Mouse (Mus musculus): ENCODE results near the gene Syap1. TPM values are rescaled to one million over a fixed set of nuclear protein-coding genes. Genes with fewer than 3 reads are reported as not detected.
"Not testable (repeated sequence)": the region's sequence is repeated elsewhere in the genome, so short reads cannot be mapped to it uniquely, and the experiment has no call there.

The Syap1 gene
- polyA plus RNA-seq, 1 experiment from 2014 or later: 63.5 TPM

GRCm38 (mm10) chrX:162868294-162868965 lies 19.8 kb downstream of the Syap1 start:
- Histone ChIP-seq H3K27ac (no peak overlapping the region), H3K36me3 (ENCODE audit: inconsistent target) (0 out of 2 replicates have a peak, but pooled peaks cover under 1% of the 10 kb centered on the region), H3K4me3 (ENCODE audit: inconsistent target) (no peak overlapping the region), H3K79me2 (ENCODE audit: inconsistent target) (no peaks in the 10 kb centered on the region)
- WGBS (ENCODE audit: missing documents): 91% methylated on average over 3 of the region's 3 CpGs

GRCm38 (mm10) chrX:162848682-162849081 lies 39.6 kb downstream of the Syap1 start:
- 50% methylated on average over 1 of the region's 1 CpGs for WGBS (ENCODE audit: missing documents)
- H3K4me3 ChIP-seq (ENCODE audit: inconsistent target): no peak overlapping the region
- no peaks in the 10 kb centered on the region for H3K79me2 ChIP-seq (ENCODE audit: inconsistent target)
- H3K27ac ChIP-seq: no peak overlapping the region
- no peaks in the 10 kb centered on the region for H3K36me3 ChIP-seq (ENCODE audit: inconsistent target)

GRCm38 (mm10) chrX:162845531-162845930 lies 42.7 kb downstream of the Syap1 start:
- Histone ChIP-seq H3K79me2 (ENCODE audit: inconsistent target) (no peaks in the 10 kb centered on the region), H3K27ac (no peak overlapping the region), H3K4me3 (ENCODE audit: inconsistent target) (no peak overlapping the region), H3K36me3 (ENCODE audit: inconsistent target) (no peaks in the 10 kb centered on the region)
- WGBS (ENCODE audit: missing documents): no CpG with 5 or more reads among the region's 3 CpGs

- H3K79me2 ChIP-seq (ENCODE audit: inconsistent target): no peaks in the 10 kb centered on the region
- no peak overlapping the region for H3K27ac ChIP-seq
- 93% methylated on average over 7 of the region's 8 CpGs for WGBS (ENCODE audit: missing documents)
- no peaks in the 10 kb centered on the region for H3K36me3 ChIP-seq (ENCODE audit: inconsistent target)
- H3K4me3 ChIP-seq (ENCODE audit: inconsistent target): no peak overlapping the region
These were observed 43.7 kb downstream of the Syap1 start for GRCm38 (mm10) chrX:162844447-162845100.

- 88% methylated on average over 3 of the region's 3 CpGs for WGBS (ENCODE audit: missing documents)
- Histone ChIP-seq H3K27ac (no peak overlapping the region), H3K79me2 (ENCODE audit: inconsistent target) (no peaks in the 10 kb centered on the region; the same call in 1 of the 2 replicates), H3K4me3 (ENCODE audit: inconsistent target) (no peak overlapping the region), H3K36me3 (ENCODE audit: inconsistent target) (no peaks in the 10 kb centered on the region)
These were observed 56.1 kb downstream of the Syap1 start for GRCm38 (mm10) chrX:162832101-162832500.

GRCm38 (mm10) chrX:162831542-162831941 lies 56.7 kb downstream of the Syap1 start:
- no peaks in the 10 kb centered on the region for H3K36me3 ChIP-seq (ENCODE audit: inconsistent target)
- no peak overlapping the region for H3K27ac ChIP-seq
- 90% methylated on average over 1 of the region's 1 CpGs for WGBS (ENCODE audit: missing documents)
- peaks cover 5% of the 10 kb centered on the region; the same call in 1 of the 2 replicates for H3K79me2 ChIP-seq (ENCODE audit: inconsistent target)
- H3K4me3 ChIP-seq (ENCODE audit: inconsistent target): no peak overlapping the region

GRCm38 (mm10) chrX:162831036-162831435 lies 57.2 kb downstream of the Syap1 start:
- no peak overlapping the region for H3K27ac ChIP-seq
- no peaks in the 10 kb centered on the region for H3K36me3 ChIP-seq (ENCODE audit: inconsistent target)
- H3K79me2 ChIP-seq (ENCODE audit: inconsistent target): peaks cover 10% of the 10 kb centered on the region; the same call in 1 of the 2 replicates
- WGBS (ENCODE audit: missing documents): no CpG with 5 or more reads among the region's 1 CpGs
- H3K4me3 ChIP-seq (ENCODE audit: inconsistent target): no peak overlapping the region

- not testable (repeated sequence) for H3K27ac ChIP-seq; H3K4me3 ChIP-seq (ENCODE audit: inconsistent target); H3K36me3 ChIP-seq (ENCODE audit: inconsistent target)
- peaks cover 17% of the 10 kb centered on the region; the same call in 1 of the 2 replicates for H3K79me2 ChIP-seq (ENCODE audit: inconsistent target)
- 75% methylated on average over 1 of the region's 2 CpGs for WGBS (ENCODE audit: missing documents)
These were observed 57.9 kb downstream of the Syap1 start for GRCm38 (mm10) chrX:162830313-162830712.

- H3K79me2 ChIP-seq (ENCODE audit: inconsistent target): peaks cover 21% of the 10 kb centered on the region; the same call in 1 of the 2 replicates
- H3K4me3 ChIP-seq (ENCODE audit: inconsistent target): peak overlapping the region; percentile 26; the same call in 1 of the 2 replicates
- WGBS (ENCODE audit: missing documents): 48% methylated on average over 3 of the region's 5 CpGs
- no peak overlapping the region for H3K27ac ChIP-seq
- no peaks in the 10 kb centered on the region for H3K36me3 ChIP-seq (ENCODE audit: inconsistent target)
These were observed 58.5 kb downstream of the Syap1 start for GRCm38 (mm10) chrX:162829741-162830140.

GRCm38 (mm10) chrX:162829203-162829708 lies 59.0 kb downstream of the Syap1 start, which contains the start of gene Txlng:
TSS of gene Txlng (minus strand) at chrX:162829454.
- Histone ChIP-seq H3K4me3 (ENCODE audit: inconsistent target) (peak within 1 kb of the TSS; percentile 64), H3K27ac (peak within 1 kb of the TSS; percentile 34; the same call in 1 of the 2 replicates), H3K79me2 (ENCODE audit: inconsistent target) (peaks cover 21% of the 10 kb centered on the region; the same call in 1 of the 2 replicates), H3K36me3 (ENCODE audit: inconsistent target) (no peaks in the 10 kb centered on the region)
- WGBS (ENCODE audit: missing documents): 18% methylated on average over 37 of the region's 37 CpGs

GRCm38 (mm10) chrX:162828783-162829182 lies 59.5 kb downstream of the Syap1 start:
- Histone ChIP-seq H3K36me3 (ENCODE audit: inconsistent target) (no peaks in the 10 kb centered on the region), H3K79me2 (ENCODE audit: inconsistent target) (peaks cover 21% of the 10 kb centered on the region; the same call in 1 of the 2 replicates), H3K27ac (peak overlapping the region; percentile 34; the same call in 1 of the 2 replicates), H3K4me3 (ENCODE audit: inconsistent target) (peak overlapping the region; percentile 64)
- 25% methylated on average over 14 of the region's 20 CpGs for WGBS (ENCODE audit: missing documents)

- 48% methylated on average over 6 of the region's 6 CpGs for WGBS (ENCODE audit: missing documents)
- Histone ChIP-seq H3K27ac (no peak overlapping the region), H3K36me3 (ENCODE audit: inconsistent target) (no peaks in the 10 kb centered on the region), H3K4me3 (ENCODE audit: inconsistent target) (peak overlapping the region; percentile 64), H3K79me2 (ENCODE audit: inconsistent target) (peaks cover 21% of the 10 kb centered on the region; the same call in 1 of the 2 replicates)
These were observed 60.2 kb downstream of the Syap1 start for GRCm38 (mm10) chrX:162828016-162828415.
